Mouse (Mus musculus): Measurements from ENCODE around the gene Mrpl36.
A peak's percentile ranks its signal among the peaks of the same experiment; 100 is the strongest.

Gene Mrpl36

DNA sequence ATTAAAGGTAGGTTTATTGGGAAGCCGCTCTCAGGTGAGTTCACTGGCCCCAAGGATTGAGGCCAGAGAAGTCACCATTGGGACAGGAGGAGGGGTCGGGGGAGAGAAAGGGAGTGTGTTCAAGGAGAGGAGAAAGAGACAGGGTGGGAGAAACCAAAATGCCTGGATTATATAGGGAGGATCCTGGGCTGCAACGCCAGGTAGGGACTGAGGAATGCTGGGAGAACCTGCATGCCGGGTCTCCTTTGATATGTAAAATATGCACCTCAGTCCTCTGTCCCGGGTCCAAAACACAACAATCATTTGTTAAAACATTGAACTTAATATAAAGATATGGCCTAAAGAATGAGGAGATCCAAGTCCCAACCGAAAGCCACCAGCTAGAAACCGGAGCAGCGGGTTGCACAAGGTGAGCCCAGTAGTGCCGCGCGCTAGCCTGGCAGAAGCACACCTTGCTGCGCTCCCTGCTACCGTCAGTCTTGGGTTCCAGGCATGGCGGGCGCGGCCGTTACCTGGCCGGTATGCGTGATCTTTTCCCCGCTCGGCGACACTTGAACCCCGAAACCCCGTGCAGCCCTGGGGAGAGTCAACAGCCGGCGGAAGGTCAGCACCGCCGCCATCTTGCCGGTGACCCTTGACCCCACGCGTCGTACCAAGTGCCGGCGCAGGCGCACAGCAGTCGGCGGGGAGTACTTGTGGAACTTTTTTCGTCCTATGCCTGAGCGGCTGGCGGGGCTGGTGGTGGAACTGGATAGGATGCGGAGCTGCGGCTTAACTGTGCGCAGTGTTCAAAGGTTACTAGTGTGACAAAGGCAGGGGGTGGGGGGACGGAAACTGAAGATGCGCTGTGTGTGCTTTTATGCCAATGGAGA lies at the start of gene Mrpl36, which contains the start of gene Ndufs6:
Mrpl36 (plus strand) TSS at position 687 of the 872 bp plus-strand sequence.
Ndufs6 (minus strand) TSS at position 716 of the 872 bp plus-strand sequence.
- DNase-seq (ENCODE audit: inconsistent age in 2 of 2, low spot score in 1 of 2) = peak; percentile 95 to 97

DNA sequence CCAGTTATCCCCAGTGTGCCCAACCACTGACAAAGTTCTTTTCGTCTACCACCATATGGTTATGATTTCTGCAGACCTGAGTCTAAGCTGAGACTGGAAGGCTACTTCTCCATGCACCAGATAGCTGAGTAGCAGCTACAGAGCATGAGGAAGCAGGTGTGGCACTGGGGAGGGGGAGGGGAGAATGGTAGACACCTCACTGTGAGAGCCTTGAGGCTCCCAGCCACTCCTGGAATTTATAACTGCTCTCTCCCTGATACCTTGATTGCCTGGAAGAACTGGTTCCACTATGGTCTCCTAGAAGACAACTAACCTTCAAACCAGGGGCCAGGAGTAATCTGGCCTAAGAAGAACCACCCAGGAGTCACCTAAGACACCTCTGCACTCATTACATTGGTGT lies 49.1 kb upstream of the Mrpl36 start:
- DNase-seq (ENCODE audit: inconsistent age in 2 of 2, low spot score in 1 of 2) = no peak

DNA sequence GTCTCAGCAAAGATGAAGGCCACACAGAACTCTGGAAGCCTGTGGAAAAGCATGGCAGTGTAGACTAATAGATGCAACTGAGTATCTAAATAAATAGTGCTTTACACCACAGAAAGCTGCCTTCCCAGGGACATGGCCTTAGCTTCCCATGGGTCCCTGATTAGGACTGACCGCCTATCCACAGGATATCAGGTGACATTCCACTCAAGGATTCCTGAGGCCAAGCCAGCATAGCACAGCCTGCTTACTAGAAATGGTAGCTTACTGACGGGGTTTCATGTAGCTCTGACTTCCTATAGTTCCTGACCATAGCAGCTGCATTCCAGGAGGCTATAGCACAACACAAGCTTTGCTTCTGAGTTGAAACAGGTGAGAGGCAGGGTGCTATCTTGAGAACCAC lies 45.9 kb upstream of the Mrpl36 start:
- DNase-seq (ENCODE audit: inconsistent age in 2 of 2, low spot score in 1 of 2) = no peak

DNA sequence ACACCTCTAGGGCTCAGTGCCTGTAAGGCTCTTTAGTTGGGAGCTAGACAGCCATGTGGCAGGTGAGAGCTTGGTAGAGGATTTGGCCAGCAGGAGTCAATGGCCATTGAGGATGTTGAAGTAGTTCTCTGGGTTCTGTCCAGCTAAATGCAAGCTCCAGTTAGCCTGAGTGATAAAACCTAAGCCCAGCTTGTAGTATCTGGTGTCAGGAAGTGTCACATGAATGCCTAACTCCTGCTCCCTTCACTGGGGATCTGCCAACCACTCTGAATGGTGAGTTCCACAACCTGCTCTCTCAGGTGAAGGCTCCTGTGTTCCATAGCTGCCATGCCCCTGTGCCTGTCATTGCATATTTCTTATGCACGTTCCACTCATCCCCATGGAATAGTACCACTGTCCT lies 44.8 kb upstream of the Mrpl36 start:
- no peak for DNase-seq (ENCODE audit: inconsistent age in 2 of 2, low spot score in 1 of 2)

DNA sequence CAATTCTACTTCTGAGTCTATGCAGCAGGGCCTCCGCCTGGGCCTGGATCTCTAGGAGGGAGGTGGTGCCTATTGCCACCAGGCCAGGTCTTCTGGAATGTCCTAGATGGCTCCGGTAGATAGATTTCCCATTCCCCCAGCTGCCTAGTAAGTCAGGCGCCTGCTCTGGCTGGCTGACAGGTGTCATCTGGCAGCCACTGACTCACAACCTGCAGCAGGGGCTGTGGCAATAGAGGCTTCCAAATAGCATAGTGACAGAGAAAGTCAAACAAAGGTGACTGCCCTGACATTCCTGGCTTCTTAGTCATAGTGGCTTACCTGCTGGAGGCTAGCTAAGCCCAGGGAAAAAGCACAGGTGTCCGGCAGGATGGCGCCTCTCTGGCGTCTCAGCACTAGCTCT lies 38.1 kb upstream of the Mrpl36 start:
- DNase-seq (ENCODE audit: inconsistent age in 2 of 2, low spot score in 1 of 2) = no peak

DNA sequence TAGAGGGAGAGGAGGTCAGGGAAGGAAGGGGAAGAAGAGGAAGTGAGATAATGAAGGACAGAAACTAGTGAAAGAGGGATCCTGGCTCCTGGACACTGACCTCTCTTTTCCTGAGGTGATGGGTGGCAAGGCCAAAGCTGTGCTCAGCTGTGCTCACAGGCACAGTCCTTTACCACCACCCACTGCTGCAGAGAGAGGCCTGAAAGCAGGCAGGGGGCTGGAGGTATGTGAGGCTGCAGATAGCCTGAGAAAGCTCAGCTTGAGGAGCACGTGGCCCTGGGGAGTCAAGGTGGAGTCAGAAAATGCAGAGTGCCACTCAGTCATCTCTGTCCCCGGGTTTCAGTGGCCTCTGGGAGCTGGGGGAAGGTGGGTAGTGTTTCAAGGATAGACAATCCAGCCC lies 37.2 kb upstream of the Mrpl36 start:
- no peak for DNase-seq (ENCODE audit: inconsistent age in 2 of 2, low spot score in 1 of 2)

DNA sequence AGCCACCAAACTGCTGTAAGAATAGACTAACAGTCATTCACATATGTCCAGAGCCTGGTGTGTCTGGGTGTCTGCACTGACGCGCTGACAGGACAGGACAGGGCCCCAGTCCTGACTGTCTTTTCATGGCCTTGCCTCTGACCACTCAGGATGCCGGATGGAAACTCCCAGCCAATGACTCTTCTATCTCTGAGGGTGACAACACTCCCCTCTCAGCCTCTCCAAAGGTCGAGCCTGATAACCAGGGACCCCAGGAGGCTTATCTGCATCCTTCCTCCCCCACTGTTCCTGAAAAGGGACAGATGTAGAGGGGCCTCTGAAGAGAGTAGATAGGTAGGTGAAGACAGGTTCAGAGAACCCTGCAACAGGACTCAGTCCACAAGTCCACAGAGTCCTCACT lies 29.6 kb upstream of the Mrpl36 start:
- no peak for DNase-seq (ENCODE audit: inconsistent age in 2 of 2, low spot score in 1 of 2)

DNA sequence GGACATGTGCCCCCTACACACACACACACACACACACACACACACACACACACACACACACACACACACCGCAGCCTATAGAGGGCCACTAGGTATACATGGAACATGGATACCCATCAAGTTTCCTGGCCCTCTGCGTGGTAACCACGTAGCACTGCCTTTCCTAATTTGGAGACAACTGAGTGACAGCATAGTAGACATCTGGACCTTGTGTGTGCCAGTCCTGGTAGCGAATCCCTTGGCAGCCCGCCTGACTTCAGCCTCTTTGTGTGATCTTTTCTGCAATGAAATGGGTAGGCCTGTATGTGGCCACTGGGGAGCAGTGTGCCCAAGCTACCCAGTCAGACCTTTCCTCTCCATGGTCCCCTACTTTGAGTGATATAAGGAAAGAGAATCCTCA lies 29.0 kb upstream of the Mrpl36 start:
- no peak for DNase-seq (ENCODE audit: inconsistent age in 2 of 2, low spot score in 1 of 2)

DNA sequence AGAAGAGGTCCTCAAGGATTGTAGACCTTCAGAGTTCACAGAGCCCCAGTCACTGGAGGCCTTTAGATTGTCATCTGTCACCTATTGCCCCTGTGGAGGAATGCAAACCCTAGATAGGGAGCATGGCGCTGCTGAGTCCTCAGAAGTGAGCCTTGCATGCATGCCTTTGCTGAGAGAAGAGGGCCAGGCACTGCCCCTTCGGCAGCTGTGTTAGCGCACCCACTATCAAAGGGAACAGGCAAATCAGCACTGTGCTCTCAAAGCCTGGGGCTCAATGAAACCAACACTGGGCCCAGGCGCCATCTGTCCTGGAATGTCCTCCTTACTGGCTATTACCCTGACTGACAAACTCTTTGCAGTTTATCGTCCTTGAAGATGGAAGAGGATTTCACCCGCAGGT lies 23.6 kb upstream of the Mrpl36 start:
- no peak for DNase-seq (ENCODE audit: inconsistent age in 2 of 2, low spot score in 1 of 2)

DNA sequence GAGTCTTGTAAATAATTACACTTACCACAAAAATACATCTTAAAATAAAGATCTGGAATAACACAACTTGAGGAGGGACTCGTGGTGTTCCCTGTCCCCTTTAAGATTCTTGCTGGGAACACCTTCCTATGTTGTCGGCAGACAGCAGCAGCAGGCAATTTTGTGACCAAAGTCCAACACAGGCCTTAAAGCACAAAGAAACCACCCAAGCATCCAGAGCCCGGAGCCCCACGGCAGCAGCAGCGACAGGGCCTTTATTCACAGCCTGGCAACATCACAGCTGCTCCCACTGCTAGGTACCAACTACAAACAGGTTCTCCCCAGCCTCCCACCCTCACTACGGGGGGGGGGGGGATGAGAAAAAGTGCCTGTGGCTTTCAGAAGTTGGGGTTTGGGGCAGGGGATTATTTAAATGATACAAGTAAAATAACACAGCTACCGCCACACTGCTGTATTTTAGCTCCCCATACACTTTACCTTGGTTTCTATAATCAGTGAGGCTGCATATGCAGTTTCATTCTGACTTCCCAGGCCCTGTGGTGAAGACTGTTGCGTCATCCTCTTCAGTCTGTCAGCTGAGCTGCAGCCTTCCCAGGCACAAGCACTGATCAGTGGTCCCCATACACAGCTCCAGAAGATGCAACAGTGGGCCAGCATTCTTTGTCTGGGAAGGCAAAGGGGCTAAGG lies 22.8 kb upstream of the Mrpl36 start:
- no peak for DNase-seq (ENCODE audit: inconsistent age in 2 of 2, low spot score in 1 of 2)

DNA sequence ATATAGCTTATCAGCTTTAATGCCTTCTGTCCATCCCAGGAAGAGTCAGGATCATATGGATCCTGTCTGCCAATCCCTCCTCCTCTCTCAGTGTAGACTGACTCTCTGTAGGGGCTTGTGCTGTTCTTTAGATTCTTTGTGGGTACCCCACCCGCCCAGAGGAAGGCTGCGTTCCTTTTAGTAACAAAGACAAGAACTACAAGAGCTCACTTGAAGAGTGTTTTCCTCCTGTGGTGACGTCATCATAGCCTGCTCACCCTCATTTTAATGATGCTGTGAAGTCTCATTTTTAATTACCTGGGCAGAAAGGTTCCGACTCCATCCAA lies 22.3 kb upstream of the Mrpl36 start:
- DNase-seq (ENCODE audit: inconsistent age in 2 of 2, low spot score in 1 of 2) = no peak

DNA sequence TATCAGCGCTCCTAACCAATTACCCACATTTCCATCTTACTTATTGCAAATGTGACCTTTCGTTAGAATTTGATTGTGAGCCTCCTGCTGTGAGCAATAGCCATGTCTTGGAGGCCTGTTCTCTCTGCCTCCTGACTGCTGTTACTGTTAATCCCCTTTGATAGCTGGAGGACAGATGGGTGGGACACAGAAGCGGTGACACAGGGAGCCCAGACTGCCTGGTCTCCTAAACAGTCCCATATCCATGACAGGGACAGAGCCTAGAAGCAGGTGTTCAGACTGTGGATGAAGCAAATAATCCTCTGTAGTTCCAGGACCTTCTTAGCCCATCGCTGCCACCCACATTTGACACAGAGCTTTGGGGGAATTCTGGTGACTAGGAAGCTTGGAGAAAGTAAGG lies 21.9 kb upstream of the Mrpl36 start:
- DNase-seq (ENCODE audit: inconsistent age in 2 of 2, low spot score in 1 of 2) = no peak

DNA sequence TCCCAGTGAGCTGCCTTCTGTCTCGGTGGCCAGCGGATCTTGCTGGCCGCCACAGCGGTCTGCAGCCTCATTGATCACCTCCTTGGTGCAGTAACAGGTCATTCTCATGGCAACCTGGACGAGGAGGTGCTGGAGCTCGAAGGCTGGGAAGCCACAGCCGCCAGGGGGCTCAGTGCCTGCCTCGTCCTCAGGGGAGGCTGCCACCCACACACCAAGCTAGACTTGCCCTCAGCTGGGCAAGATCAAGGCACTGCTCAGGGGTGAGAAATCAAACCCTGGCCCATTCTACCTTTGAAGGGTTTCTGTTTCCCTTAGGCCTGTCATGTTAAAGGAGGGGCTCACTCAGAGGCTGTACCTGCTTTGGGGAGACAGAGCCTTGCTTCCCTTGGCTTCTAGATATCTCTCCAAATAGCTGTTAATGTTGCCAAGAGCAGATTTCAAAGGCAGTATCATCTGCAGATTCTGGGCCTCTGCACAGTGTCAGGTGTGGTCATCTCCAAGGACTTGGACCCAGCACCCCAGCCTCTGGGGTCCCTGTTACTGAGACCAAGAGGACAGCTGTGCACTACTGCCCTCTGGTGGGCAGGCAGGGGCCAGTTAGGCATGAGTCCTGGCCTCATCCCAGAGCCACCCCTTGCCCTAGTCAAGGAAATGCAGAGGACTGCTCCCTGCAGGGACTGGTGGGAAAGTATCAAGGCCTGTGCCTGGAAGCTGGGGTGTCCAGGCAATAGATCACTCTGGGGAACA lies 18.0 kb upstream of the Mrpl36 start:
- peak; percentile 21 to 78 for DNase-seq (ENCODE audit: inconsistent age in 2 of 2, low spot score in 1 of 2)

DNA sequence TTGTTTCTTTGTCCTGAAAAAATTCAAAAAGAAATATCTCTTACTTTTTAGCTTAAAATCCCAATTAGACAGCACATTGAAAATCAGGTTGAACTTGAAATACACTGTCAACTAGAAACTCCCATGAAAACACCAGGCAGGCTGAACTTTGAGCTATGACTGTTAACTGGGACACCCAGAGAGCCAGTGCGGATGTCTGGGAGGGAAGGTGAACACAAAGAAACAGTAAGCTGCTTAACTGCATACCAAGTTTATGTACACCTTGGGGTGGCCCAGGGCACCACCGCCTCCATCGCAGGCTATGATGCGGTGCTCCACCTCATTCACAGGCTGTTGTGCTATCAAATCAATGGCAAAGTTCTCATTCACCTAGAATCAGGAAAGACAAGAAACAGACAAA lies 8.3 kb upstream of the Mrpl36 start:
- DNase-seq (ENCODE audit: inconsistent age in 2 of 2, low spot score in 1 of 2) = no peak

DNA sequence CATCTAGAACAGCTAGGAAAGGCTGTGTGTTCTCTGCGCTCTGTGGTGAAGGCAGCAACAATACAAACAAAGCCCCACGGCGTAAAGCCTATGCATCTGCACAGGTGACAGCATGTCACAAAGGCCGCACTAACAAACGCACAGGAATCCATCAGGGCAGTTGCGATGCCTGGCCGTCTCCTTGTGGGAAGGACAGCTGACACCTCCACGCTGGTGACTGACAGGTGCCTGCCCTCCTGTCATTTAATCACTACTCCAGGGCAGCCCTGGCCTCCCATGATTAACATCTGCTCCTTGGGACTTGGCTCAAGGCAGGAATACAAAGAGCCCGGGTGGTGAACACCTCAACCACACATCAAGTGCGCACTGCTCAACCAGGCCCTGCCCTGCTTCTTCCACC lies 5.7 kb upstream of the Mrpl36 start:
- no peak for DNase-seq (ENCODE audit: inconsistent age in 2 of 2, low spot score in 1 of 2)

DNA sequence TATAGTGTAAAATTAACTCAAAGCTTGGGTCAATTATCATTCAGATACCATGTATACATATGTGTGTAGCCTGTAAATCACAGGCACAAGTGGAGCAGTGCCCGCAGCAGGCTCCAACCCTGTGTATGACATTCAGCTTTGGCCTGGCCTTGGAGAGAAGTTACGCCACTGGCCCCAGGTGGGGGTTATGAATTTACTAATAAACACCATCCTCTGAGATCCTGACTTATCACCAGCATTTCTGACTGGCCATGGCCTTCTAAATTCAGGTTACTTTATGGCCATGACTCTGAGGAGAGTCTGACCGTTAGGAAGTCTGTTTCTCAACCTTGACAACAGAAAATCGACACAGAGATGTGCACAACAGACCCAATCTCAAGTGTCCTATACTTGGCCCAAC lies 4.9 kb upstream of the Mrpl36 start:
- peak in 1 of 2 experiments; percentile 58 for DNase-seq (ENCODE audit: inconsistent age in 2 of 2, low spot score in 1 of 2)

DNA sequence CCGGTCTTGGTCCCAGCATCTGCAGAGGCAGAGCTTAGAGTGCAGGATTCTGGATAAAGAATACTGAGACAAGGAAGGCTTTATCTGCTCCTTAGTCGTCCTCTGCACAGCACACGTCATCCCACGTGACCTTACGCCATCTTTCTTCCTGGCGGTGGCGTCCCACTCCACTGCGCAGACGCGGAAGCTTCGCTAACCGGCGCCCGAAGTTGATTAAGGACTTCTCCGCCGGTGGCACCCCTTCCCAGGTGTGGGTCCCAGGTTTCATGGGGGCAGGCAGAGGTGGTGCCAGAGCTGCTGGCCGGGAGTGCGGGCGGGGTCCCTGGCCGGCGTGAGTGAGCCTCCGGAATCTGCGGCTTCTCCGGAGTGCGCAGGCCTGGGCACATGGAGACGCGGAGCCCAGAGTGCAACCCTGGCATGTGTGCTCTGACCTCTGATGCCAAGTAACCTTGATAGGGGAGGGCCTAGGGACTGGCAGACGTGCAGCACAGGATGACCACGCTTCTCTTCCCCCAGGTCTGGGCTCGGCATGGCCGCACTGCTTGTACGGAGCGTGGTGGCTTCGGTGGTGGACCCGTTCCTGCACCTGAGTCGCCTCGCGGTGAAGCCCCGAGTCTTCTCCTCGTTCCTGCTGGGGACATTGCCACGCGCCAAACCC lies 2.7 kb downstream of the Mrpl36 start:
- peak; percentile 91 to 97 for DNase-seq (ENCODE audit: inconsistent age in 2 of 2, low spot score in 1 of 2)

DNA sequence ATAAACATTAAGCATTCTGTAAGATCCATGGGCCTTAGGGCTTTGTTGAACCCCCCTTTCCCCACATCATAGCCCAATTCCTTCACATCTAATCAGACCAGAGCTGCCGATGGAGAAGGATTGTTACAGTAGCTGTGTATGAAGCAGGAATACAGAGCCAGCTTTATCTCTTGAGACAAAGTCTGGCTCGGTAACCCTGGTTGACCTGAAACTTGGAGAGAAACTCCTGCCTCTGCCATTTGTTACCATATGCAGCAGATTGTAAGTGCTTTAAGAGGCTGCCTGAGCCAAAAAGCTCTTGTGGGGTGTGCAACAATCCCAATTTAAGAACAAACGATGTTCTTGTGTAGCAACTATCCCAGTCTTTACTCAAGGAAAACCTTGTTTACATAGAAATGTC lies 3.4 kb downstream of the Mrpl36 start:
- DNase-seq (ENCODE audit: inconsistent age in 2 of 2, low spot score in 1 of 2) = peak in 1 of 2 experiments; percentile 56

DNA sequence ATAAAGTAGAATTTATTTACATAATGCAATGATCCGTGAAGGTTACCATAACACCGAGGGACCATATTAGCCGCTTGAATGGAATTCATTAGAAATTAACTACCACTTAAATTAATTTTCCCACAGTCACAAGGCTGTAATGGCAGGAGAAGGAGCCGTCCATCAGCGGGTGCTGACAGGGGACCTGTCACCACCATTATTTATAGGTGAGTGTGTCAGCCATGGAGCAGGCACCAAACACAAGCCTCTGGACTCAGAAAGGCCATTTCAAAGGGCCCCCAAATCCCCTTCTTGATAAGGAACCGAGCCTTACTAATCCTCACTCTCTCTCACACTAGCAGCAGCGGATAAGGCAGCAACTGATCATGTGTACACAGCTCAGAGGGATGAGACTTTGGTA lies 8.4 kb downstream of the Mrpl36 start:
- no peak for DNase-seq (ENCODE audit: inconsistent age in 2 of 2, low spot score in 1 of 2)

DNA sequence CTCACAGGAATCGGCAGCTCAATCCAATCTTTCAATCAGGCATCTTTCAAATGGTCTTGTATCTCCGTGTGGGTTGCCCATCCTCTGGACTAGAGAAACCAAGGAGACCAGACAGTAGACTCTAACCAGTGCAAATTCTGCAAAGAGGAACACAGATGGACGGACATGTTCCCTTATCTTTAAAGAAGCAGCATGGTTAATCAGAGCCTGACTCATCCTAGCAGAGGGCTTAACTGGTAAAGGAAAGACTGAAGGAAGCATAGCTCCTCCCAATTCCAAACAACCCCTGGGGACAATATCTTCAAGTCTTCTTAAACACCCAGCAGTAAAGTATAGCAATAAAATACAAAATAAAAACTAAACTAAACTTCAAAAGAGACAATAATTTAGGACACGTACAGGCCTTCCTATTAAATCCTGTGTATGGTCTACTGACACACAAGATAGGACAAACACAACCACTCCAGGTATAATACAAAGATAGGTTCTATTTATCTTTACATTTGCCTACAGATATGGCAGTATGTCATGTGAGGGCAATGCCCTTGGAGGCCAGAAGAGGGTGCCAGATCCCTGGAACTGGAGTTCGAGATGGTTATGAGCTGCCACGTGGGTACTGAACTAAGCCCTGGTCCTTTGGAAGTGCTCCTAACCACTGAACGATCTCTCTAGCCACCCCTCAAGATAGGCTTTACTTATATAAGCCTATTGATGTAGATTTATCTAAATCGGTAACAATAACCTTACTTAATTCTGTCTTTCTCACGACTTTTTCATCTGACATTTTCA lies 17.0 kb downstream of the Mrpl36 start:
- DNase-seq (ENCODE audit: inconsistent age in 2 of 2, low spot score in 1 of 2) = no peak

DNA sequence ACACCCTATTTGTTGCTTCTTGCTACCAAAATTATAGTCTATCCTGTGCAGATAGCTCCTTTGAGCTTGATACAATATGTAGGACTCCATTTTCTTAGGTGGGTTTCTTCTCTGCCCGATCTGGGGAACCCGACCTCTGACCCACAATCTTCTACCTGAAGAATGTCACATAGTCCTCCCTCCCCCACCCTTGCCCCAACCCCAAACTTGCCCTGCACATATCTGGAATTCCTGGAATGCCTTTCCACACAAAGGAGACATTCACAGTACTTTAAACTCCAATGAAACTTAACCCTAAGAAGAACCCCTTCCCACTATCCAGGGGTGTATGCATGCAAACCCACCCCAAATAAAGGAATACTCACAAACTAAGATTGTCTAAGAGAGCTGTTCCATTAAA lies 17.8 kb downstream of the Mrpl36 start:
- DNase-seq (ENCODE audit: inconsistent age in 2 of 2, low spot score in 1 of 2) = no peak

All from adrenal gland, adult (tissue).